In genomic region chr1:154148948-154149347, GRCm38 (mm10) we compare ENCODE assay signal across 12 mouse cellular contexts. TPM values are rescaled to one million over a fixed set of nuclear protein-coding genes. Genes with fewer than 3 reads are reported as not detected.
A peak's percentile ranks its signal among the peaks of the same experiment; 100 is the strongest.
DNase-seq lines count a peak whose midpoint lies in the region; ATAC-seq and TF ChIP-seq lines count a peak whose summit lies in the region.
"Had no signal": no experiment of that assay in that cellular context is flagged by ENCODE, and none has a peak within 500 bp of the region (broad histone marks: within the 10 kb centered on the region; RNA-seq: fewer than 3 reads in every experiment).

No protein-coding gene starts in this region.

- no peaks in the 10 kb centered on the region for H3K9me3 ChIP-seq in heart, embryonic 12.5 days (replicated peaks)
- no peaks in the 10 kb centered on the region for H3K9me3 ChIP-seq in forebrain, embryonic 12.5 days

- TF ChIP-seq CTCF in testis, adult 2 months (IDR thresholded peaks at IDR 0.05; ENCODE audit: control insufficient read depth, insufficient read depth, insufficient replicate concordance, low read depth, low read length): no peak

- H3K36me3 ChIP-seq in heart, embryonic 12.5 days: no peaks in the 10 kb centered on the region
- H3K36me3 ChIP-seq in testis, adult 2 months (ENCODE audit: control insufficient read depth, insufficient read depth, low read length): no peaks in the 10 kb centered on the region
- H3K36me3 ChIP-seq in forebrain, embryonic 12.5 days (replicated peaks): no peaks in the 10 kb centered on the region

- no peak overlapping the region for H3K4me2 ChIP-seq in heart, embryonic 12.5 days
- no peak overlapping the region for H3K4me2 ChIP-seq in forebrain, embryonic 12.5 days

- ATAC-seq in heart, embryonic 12.5 days (ENCODE audit: insufficient number of reproducible peaks, low FRiP score): no peak
- ATAC-seq in forebrain, embryonic 12.5 days (ENCODE audit: low FRiP score): no peak

- WGBS in heart, embryonic 12.5 days: 77% methylated on average over 10 of the region's 10 CpGs
- WGBS in forebrain, embryonic 12.5 days: 94% methylated on average over 10 of the region's 10 CpGs

- DNase-seq in heart, adult 18-20 months: peak; percentile 47 to 65
- no peak for DNase-seq in testis, postnatal 10 days (ENCODE audit: low spot score)
- peak; percentile 47 for DNase-seq in kidney, postnatal 10 days
- DNase-seq in testis, postnatal 14 days (ENCODE audit: low spot score): peak; percentile 70
- DNase-seq in urinary bladder, postnatal 25 days (ENCODE audit: low spot score): no peak
- DNase-seq: B cell, adult 2 months had no signal

- peaks cover 13% of the 10 kb centered on the region for H3K4me1 ChIP-seq in heart, embryonic 12.5 days (replicated peaks)
- no peaks in the 10 kb centered on the region for H3K4me1 ChIP-seq in testis, adult 2 months (ENCODE audit: control insufficient read depth, insufficient read depth, low read length)
- H3K4me1 ChIP-seq in forebrain, embryonic 12.5 days: peaks cover 8% of the 10 kb centered on the region

- no peak overlapping the region for H3K9ac ChIP-seq in heart, embryonic 12.5 days
- H3K9ac ChIP-seq in forebrain, embryonic 12.5 days: no peak overlapping the region
- H3K9ac ChIP-seq: liver, embryonic 14.5 days had no signal

- H3K27me3 ChIP-seq in heart, embryonic 12.5 days (replicated peaks): no peaks in the 10 kb centered on the region
- H3K27me3 ChIP-seq in testis, adult 2 months (ENCODE audit: control insufficient read depth, insufficient read depth, low read length): no peaks in the 10 kb centered on the region
- H3K27me3 ChIP-seq in forebrain, embryonic 12.5 days: no peaks in the 10 kb centered on the region

- H3K4me3 ChIP-seq in heart, embryonic 12.5 days: no peak overlapping the region
- H3K4me3 ChIP-seq in testis, adult 2 months (ENCODE audit: control insufficient read depth, low read depth, low read length): no peak overlapping the region
- H3K4me3 ChIP-seq in forebrain, embryonic 12.5 days (replicated peaks): no peak overlapping the region

- H3K27ac ChIP-seq in heart, embryonic 12.5 days (ENCODE audit: poor library complexity, severe bottlenecking): no peak overlapping the region
- peak overlapping the region; percentile 66; the same call in 1 of the 2 replicates for H3K27ac ChIP-seq in testis, adult 2 months (ENCODE audit: control insufficient read depth, insufficient read depth, low read depth, low read length)
- no peak overlapping the region for H3K27ac ChIP-seq in forebrain, embryonic 12.5 days
- H3K27ac ChIP-seq: liver, embryonic 14.5 days had no signal

- no peak for TF ChIP-seq POLR2A in testis, adult 2 months (IDR thresholded peaks at IDR 0.05; ENCODE audit: control insufficient read depth, low read depth, low read length)

RNA-seq across cellular contexts. Expression of gene Zfp648, which starts 52.0 kb away (rescaled TPM):
- not detected for total RNA-seq in heart, adult 18-20 months (2021)
- 0.09 and 0.15 TPM in 2 replicates for polyA plus RNA-seq in heart, embryonic 12.5 days (2016; fragmentation: Nextera tagmentation; extraction: Ambion mirVana)
- 0.59 TPM in 1 of 2 replicates, not detected in the other for polyA plus RNA-seq in testis, adult 2 months (2012; rRNA removed)
- not detected in 2 replicates for polyA plus RNA-seq in forebrain, embryonic 12.5 days (2016; fragmentation: Nextera tagmentation; extraction: Ambion mirVana)
- total RNA-seq: midbrain, postnatal 0 days had no signal
- polyA plus RNA-seq: heart, postnatal 0 days; liver, embryonic 14.5 days had no signal

Comparison
In these comparisons a context has a peak if more than half of its experiments do, and no peak if none do; other contexts are left out.
1. DNase-seq: peak in heart, adult 18-20 months (2 of 2), kidney, postnatal 10 days (single experiment) and testis, postnatal 14 days (single experiment); none in testis, postnatal 10 days (single experiment) and urinary bladder, postnatal 25 days (single experiment).